In genomic region chr9:60187437-60187836, GRCm38 (mm10) we compare ENCODE assay signal across 13 mouse cellular contexts.
DNase-seq lines count a peak whose midpoint lies in the region; ATAC-seq lines count a peak whose summit lies in the region.
"Had no signal": no experiment of that assay in that cellular context is flagged by ENCODE, and none has a peak within 500 bp of the region (broad histone marks: within the 10 kb centered on the region; RNA-seq: fewer than 3 reads in every experiment).

No protein-coding gene starts in this region.

- no peak overlapping the region for H3K9ac ChIP-seq in heart, embryonic 15.5 days
- no peak overlapping the region for H3K9ac ChIP-seq in kidney, embryonic 15.5 days
- H3K9ac ChIP-seq: forebrain, embryonic 12.5 days; hindbrain, embryonic 14.5 days; neural tube, embryonic 13.5 days had no signal

- H3K9me3 ChIP-seq in heart, embryonic 15.5 days (replicated peaks) = no peaks in the 10 kb centered on the region
- H3K9me3 ChIP-seq in kidney, embryonic 15.5 days (replicated peaks) = no peaks in the 10 kb centered on the region
- H3K9me3 ChIP-seq: forebrain, embryonic 12.5 days; midbrain, embryonic 10.5 days; neural tube, embryonic 13.5 days had no signal

- intact Hi-C loops in heart, postnatal 36 days (cut with DNase I) = no loop called here
- intact Hi-C loops in left cerebral cortex, postnatal 36 days (cut with DNase I) = no loop called here

- H3K36me3 ChIP-seq in heart, embryonic 15.5 days = no peaks in the 10 kb centered on the region
- no peaks in the 10 kb centered on the region for H3K36me3 ChIP-seq in kidney, embryonic 15.5 days
- H3K36me3 ChIP-seq: forebrain, embryonic 12.5 days; midbrain, embryonic 10.5 days; neural tube, embryonic 13.5 days had no signal

- H3K4me1 ChIP-seq in heart, embryonic 15.5 days (replicated peaks) = peaks cover 7% of the 10 kb centered on the region
- H3K4me1 ChIP-seq in kidney, embryonic 15.5 days = peaks cover 17% of the 10 kb centered on the region

- H3K4me2 ChIP-seq in heart, embryonic 15.5 days = no peak overlapping the region
- H3K4me2 ChIP-seq in kidney, embryonic 15.5 days = no peak overlapping the region
- H3K4me2 ChIP-seq: forebrain, embryonic 12.5 days; hindbrain, embryonic 14.5 days; neural tube, embryonic 13.5 days had no signal

- H3K27ac ChIP-seq in heart, embryonic 15.5 days = peak overlapping the region; percentile 11; the same call in 1 of the 2 replicates
- peak overlapping the region; percentile 78 for H3K27ac ChIP-seq in kidney, embryonic 15.5 days
- H3K27ac ChIP-seq: forebrain, embryonic 12.5 days; hindbrain, embryonic 14.5 days; midbrain, embryonic 10.5 days; neural tube, embryonic 13.5 days had no signal

- no peak for DNase-seq in heart, postnatal 36 days
- DNase-seq in adrenal gland, postnatal 14 days = peak; percentile 52
- DNase-seq in lung, postnatal 25 days (ENCODE audit: low spot score) = peak; percentile 43
- DNase-seq in frontal cortex, adult 2 months (ENCODE audit: extremely low spot score in 1 of 2, low spot score in 1 of 2) = no peak
- no peak for DNase-seq in left cerebral cortex, postnatal 36 days (ENCODE audit: low spot score in 2 of 2)
- DNase-seq: layer of hippocampus, adult 9-11 months had no signal

- no peaks in the 10 kb centered on the region for H3K27me3 ChIP-seq in heart, embryonic 15.5 days
- no peaks in the 10 kb centered on the region for H3K27me3 ChIP-seq in kidney, embryonic 15.5 days
- H3K27me3 ChIP-seq: forebrain, embryonic 12.5 days; neural tube, embryonic 13.5 days had no signal

- 62% methylated on average over 2 of the region's 2 CpGs for WGBS in heart, embryonic 15.5 days
- WGBS in kidney, embryonic 15.5 days = 23% methylated on average over 2 of the region's 2 CpGs

- H3K4me3 ChIP-seq in heart, embryonic 15.5 days = no peak overlapping the region
- no peak overlapping the region for H3K4me3 ChIP-seq in kidney, embryonic 15.5 days (replicated peaks)
- H3K4me3 ChIP-seq: forebrain, embryonic 12.5 days; midbrain, embryonic 10.5 days; neural tube, embryonic 13.5 days had no signal

- ATAC-seq in heart, embryonic 15.5 days (replicated peaks; ENCODE audit: insufficient number of reproducible peaks, insufficient read depth, low FRiP score, low read depth) = no peak
- ATAC-seq in kidney, embryonic 15.5 days (replicated peaks; ENCODE audit: low FRiP score) = peak; percentile 67; the same call in 1 of the 2 replicates
- ATAC-seq: intestine, embryonic 16.5 days had no signal

Comparison
In these comparisons a context has a peak if more than half of its experiments do, and no peak if none do; other contexts are left out.
1. DNase-seq: peak in adrenal gland, postnatal 14 days (single experiment) and lung, postnatal 25 days (single experiment); none in heart, postnatal 36 days (0 of 2), frontal cortex, adult 2 months (0 of 2) and left cerebral cortex, postnatal 36 days (0 of 2).